Mouse (Mus musculus) cortical plate, adult 2 months (tissue): ENCODE data around the gene Frmd4a.

Experiments
- CTCF ChIP-seq: fragments of 200-500 bp; IDR thresholded peaks from 2 replicates; pipeline ENCODE4 v1.5.1; 2011; ENCODE audit warnings: mild to moderate bottlenecking, control low read depth, low read length; ENCODE audit not compliant: insufficient read depth; ENCODE audit errors: extremely low read depth
- POLR2A ChIP-seq: fragments of 200-500 bp; IDR thresholded peaks from 2 replicates; pipeline ENCODE4 v1.6.1; 2011; ENCODE audit warnings: mild to moderate bottlenecking, low read length, control low read depth; ENCODE audit not compliant: insufficient read depth; ENCODE audit errors: extremely low read depth

DNA sequence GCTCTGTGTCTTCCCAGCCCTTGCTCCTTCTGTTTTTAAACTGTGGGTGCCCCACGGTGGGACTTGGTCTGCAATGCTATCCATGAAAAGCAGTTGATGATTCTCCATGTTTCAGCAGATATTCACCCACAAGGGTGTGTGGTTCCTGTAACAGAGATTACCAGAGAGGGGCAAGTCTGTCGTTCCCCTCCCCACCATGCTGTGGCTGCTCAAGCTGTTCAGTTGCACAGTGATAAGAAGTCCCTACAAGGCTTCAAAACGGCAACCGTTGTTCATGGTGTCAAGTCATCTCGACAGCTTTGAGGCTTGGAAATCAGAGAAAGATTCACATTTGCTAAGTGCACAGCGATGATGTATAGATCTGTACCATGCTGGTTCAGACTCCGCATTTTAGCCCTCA is 449.8 kb downstream of the Frmd4a start:
- TF ChIP-seq CTCF (no peak), POLR2A (no peak)
